Mouse (Mus musculus): ENCODE data around the gene Gm49378. TPM values are rescaled to one million over a fixed set of nuclear protein-coding genes. Genes with fewer than 3 reads are reported as not detected.

Gene Gm49378
- polyA plus RNA-seq, 1 experiment from 2014 or later, result 1.4 TPM

GRCm38 (mm10) chr14:55618486-55619195 is 19.1 kb downstream of the Gm49378 start:
- H3K4me1 ChIP-seq, result peaks cover 12% of the 10 kb centered on the region
- WGBS, result 41% methylated on average over 22 of the region's 22 CpGs
- H3K27ac ChIP-seq, result peak overlapping the region; percentile 45; the same call in 1 of the 2 replicates
- H3K36me3 ChIP-seq, result peaks cover 14% of the 10 kb centered on the region; the same call in 1 of the 2 replicates
- peak; percentile 49; the same call in 1 of the 2 replicates for ATAC-seq (replicated peaks; ENCODE audit: low FRiP score)
- no peaks in the 10 kb centered on the region for H3K27me3 ChIP-seq
- peak overlapping the region; percentile 24; the same call in 1 of the 2 replicates for H3K9ac ChIP-seq
- H3K4me2 ChIP-seq, result peak overlapping the region; percentile 61
- H3K4me3 ChIP-seq (replicated peaks), result peak overlapping the region; percentile 43
- no peaks in the 10 kb centered on the region for H3K9me3 ChIP-seq (replicated peaks)

DNA sequence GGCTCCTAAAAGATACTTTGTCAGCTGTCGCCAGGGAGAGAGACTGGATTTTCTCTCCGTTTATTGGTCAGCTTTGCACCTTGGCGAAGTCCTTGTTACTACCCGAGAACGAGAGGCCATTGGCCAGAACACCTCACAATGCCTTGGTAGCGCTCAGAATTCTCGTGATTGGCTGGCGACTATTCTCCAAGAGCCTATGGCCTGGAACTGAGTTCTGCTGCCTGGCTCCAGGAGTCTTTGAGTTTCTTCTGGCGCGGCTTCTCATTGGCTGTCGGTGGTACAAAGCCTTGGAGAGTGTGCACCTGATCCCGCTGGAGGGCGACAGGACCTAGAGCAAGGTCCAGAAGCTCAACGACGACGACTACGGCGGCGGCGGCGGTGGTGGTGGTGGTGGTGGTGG is 19.9 kb downstream of the Gm49378 start, which contains the start of gene Rec8:
TSS of gene Rec8 (plus strand) at position 216 of the 400 bp plus-strand sequence.
- ATAC-seq (replicated peaks; ENCODE audit: low FRiP score), result peak; percentile 88
- 22% methylated on average over 21 of the region's 21 CpGs for WGBS
- H3K4me2 ChIP-seq, result peak within 1 kb of the TSS; percentile 61
- no peaks in the 10 kb centered on the region for H3K9me3 ChIP-seq (replicated peaks)
- H3K36me3 ChIP-seq, result peaks cover 6% of the 10 kb centered on the region; the same call in 1 of the 2 replicates
- H3K4me3 ChIP-seq (replicated peaks), result peak within 1 kb of the TSS; percentile 43
- H3K27me3 ChIP-seq, result no peaks in the 10 kb centered on the region
- H3K9ac ChIP-seq, result peak within 1 kb of the TSS; percentile 24; the same call in 1 of the 2 replicates
- H3K27ac ChIP-seq, result peak within 1 kb of the TSS; percentile 45; the same call in 1 of the 2 replicates
- H3K4me1 ChIP-seq, result peaks cover 12% of the 10 kb centered on the region

DNA sequence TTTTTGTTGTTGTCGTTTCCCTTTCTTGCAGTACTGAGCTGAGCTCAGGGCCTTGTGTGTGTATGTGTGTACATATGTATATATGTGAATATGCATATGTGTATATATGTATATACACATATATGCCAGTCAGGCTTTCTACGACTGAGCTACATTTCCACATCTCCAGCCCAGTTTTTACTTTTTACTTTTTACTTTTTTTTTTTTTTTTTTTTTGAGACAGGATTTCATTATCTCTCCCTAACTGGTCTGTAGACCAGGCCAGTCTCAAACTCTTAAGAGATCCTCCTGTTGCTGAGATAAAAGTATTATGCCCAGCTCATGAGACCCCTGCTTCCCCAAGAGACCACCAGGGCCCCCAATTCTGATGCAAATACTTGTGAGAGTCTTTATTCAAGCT is 20.9 kb downstream of the Gm49378 start:
- Histone ChIP-seq H3K4me3 (replicated peaks) (no peak overlapping the region), H3K4me1 (peaks cover 12% of the 10 kb centered on the region), H3K27ac (0 out of 2 replicates have a peak overlapping the region, but pooled peaks have one; percentile 41), H3K9me3 (replicated peaks) (no peaks in the 10 kb centered on the region), H3K9ac (no peak overlapping the region), H3K36me3 (no peaks in the 10 kb centered on the region), H3K4me2 (no peak overlapping the region), H3K27me3 (no peaks in the 10 kb centered on the region)
- 75% methylated on average over 2 of the region's 2 CpGs for WGBS
- no peak for ATAC-seq (replicated peaks; ENCODE audit: low FRiP score)

GRCm38 (mm10) chr14:55615876-55616275 is 21.8 kb downstream of the Gm49378 start:
- no peaks in the 10 kb centered on the region for H3K9me3 ChIP-seq (replicated peaks)
- no peak overlapping the region for H3K4me2 ChIP-seq
- H3K9ac ChIP-seq, result no peak overlapping the region
- 44% methylated on average over 2 of the region's 2 CpGs for WGBS
- H3K4me1 ChIP-seq, result peaks cover 12% of the 10 kb centered on the region
- H3K4me3 ChIP-seq (replicated peaks), result no peak overlapping the region
- ATAC-seq (replicated peaks; ENCODE audit: low FRiP score), result no peak
- H3K36me3 ChIP-seq, result 0 out of 2 replicates have a peak, but pooled peaks cover under 1% of the 10 kb centered on the region
- H3K27me3 ChIP-seq, result no peaks in the 10 kb centered on the region
- H3K27ac ChIP-seq, result no peak overlapping the region

- no peak for ATAC-seq (replicated peaks; ENCODE audit: low FRiP score)
- H3K4me3 ChIP-seq (replicated peaks), result no peak overlapping the region
- no peak overlapping the region for H3K4me2 ChIP-seq
- H3K9ac ChIP-seq, result no peak overlapping the region
- H3K27me3 ChIP-seq, result no peaks in the 10 kb centered on the region
- H3K4me1 ChIP-seq, result peaks cover 12% of the 10 kb centered on the region
- H3K36me3 ChIP-seq, result peaks cover 9% of the 10 kb centered on the region
- 83% methylated on average over 7 of the region's 7 CpGs for WGBS
- H3K27ac ChIP-seq, result no peak overlapping the region
- H3K9me3 ChIP-seq (replicated peaks), result no peaks in the 10 kb centered on the region
Observed at GRCm38 (mm10) chr14:55614565-55615178, 23.0 kb downstream of the Gm49378 start.

DNA sequence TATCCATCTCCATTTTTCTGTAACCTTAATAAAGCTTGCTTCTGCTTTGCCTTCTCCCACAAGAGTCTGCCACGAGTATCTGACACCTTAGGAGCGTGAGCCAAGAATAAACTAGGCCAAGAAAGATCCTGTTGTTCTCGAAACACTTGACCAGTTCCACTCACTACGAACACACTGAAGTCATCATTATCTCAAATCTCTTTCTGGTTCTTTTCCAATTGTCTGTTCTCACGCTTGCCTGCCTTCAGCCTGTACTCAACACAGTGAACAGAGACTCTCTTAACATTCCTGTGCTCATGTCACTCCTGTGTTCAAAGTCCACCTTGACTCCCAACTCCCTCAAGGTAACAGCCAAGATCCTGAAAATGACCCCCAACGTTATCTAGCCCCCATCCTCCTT is 24.3 kb downstream of the Gm49378 start:
- Histone ChIP-seq H3K4me1 (peaks cover 6% of the 10 kb centered on the region; the same call in 1 of the 2 replicates), H3K36me3 (peaks cover 22% of the 10 kb centered on the region), H3K4me3 (replicated peaks) (no peak overlapping the region), H3K9me3 (replicated peaks) (no peaks in the 10 kb centered on the region), H3K27me3 (no peaks in the 10 kb centered on the region), H3K27ac (no peak overlapping the region), H3K9ac (no peak overlapping the region), H3K4me2 (no peak overlapping the region)
- ATAC-seq (replicated peaks; ENCODE audit: low FRiP score), result no peak
- WGBS, result 59% methylated on average over 6 of the region's 6 CpGs

DNA sequence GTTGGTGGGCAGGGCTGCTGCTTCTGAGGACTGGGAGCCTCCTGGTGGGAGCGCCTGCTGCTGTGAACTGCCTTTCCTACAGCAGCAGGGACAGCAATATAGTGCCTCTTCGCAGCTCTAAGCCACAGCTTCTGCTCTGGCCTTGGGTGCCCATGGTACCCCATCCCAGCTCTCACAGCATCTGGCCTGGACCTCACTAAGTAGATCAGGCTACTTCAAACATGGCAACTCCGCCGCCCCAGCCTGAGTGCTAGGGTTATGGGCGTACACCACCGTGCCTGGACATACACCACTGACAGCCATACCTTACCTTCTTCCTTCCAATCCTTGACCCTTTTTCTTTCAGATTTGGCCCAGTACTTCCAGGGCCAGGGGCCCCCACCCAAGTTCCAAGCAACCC is 29.4 kb downstream of the Gm49378 start:
- no peaks in the 10 kb centered on the region for H3K27me3 ChIP-seq
- no peaks in the 10 kb centered on the region for H3K9me3 ChIP-seq (replicated peaks)
- no peak overlapping the region for H3K4me2 ChIP-seq
- H3K9ac ChIP-seq, result no peak overlapping the region
- H3K27ac ChIP-seq, result no peak overlapping the region
- H3K4me1 ChIP-seq, result peaks cover 16% of the 10 kb centered on the region
- H3K4me3 ChIP-seq (replicated peaks), result no peak overlapping the region
- H3K36me3 ChIP-seq, result peaks cover 54% of the 10 kb centered on the region
- ATAC-seq (replicated peaks; ENCODE audit: low FRiP score), result no peak
- 96% methylated on average over 6 of the region's 6 CpGs for WGBS

- no peaks in the 10 kb centered on the region for H3K27me3 ChIP-seq
- H3K9me3 ChIP-seq (replicated peaks), result no peaks in the 10 kb centered on the region
- H3K4me1 ChIP-seq, result peaks cover 21% of the 10 kb centered on the region
- H3K4me3 ChIP-seq (replicated peaks), result no peak overlapping the region
- H3K9ac ChIP-seq, result no peak overlapping the region
- WGBS, result 91% methylated on average over 16 of the region's 16 CpGs
- H3K27ac ChIP-seq, result no peak overlapping the region
- peaks cover 78% of the 10 kb centered on the region for H3K36me3 ChIP-seq
- no peak overlapping the region for H3K4me2 ChIP-seq
- no peak for ATAC-seq (replicated peaks; ENCODE audit: low FRiP score)
Observed at GRCm38 (mm10) chr14:55605743-55606459, 31.8 kb downstream of the Gm49378 start.

GRCm38 (mm10) chr14:55604823-55605222 is 32.9 kb downstream of the Gm49378 start:
- Histone ChIP-seq H3K9me3 (replicated peaks) (no peaks in the 10 kb centered on the region), H3K4me2 (peak overlapping the region; percentile 69), H3K36me3 (peaks cover 81% of the 10 kb centered on the region), H3K4me3 (replicated peaks) (peak overlapping the region; percentile 49), H3K4me1 (peaks cover 21% of the 10 kb centered on the region), H3K27ac (peak overlapping the region; percentile 92; the same call in 1 of the 2 replicates), H3K9ac (no peak overlapping the region), H3K27me3 (no peaks in the 10 kb centered on the region)
- ATAC-seq (replicated peaks; ENCODE audit: low FRiP score), result no peak
- 86% methylated on average over 11 of the region's 11 CpGs for WGBS

DNA sequence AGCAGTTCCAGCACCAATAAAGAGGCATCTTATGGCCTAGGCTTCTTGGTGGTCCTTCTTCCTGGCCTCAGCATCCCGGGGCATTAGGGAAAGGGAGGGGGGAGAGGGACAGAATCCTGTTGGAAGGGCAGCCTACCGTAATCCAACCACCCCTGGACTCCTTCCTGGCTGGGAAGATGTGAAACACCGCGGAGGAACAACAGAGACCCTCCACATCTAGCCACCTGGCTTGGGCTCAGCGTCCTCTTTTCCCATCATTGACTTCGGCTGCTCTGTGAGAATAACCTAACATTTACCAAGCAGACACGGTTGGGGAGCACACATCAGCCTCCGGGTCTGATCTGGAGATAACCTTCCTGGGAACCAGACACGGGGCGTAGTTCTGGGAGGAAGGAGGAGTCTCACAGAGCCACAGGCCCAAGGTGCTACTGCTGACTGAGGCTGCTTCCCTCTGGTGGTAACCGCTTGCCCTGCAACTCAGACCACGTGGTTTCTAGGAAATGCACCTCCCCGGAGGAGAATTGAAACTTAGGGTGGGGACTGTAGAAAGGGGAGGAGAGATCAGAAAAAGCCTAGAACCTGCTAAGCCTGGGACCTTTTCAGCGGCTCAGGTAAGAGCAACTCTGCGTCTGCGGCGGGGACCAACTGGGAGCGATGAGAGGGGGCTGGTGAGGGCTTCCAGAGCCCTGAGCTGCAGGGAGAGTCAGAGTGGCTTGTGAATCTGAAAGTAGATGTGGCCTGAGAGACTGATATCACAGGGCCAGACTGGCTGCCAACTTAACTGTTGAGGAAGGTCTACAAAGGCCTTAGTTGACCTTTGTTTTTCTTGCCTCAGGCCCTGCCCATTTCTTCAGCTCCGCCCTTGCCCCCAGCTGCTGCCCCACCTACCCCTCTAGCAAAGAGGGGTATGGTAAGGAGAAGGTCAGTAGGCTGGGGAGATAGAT is 33.8 kb downstream of the Gm49378 start:
- H3K27ac ChIP-seq, result peak overlapping the region; percentile 92
- 16% methylated on average over 19 of the region's 19 CpGs for WGBS
- peaks cover 21% of the 10 kb centered on the region for H3K4me1 ChIP-seq
- ATAC-seq (replicated peaks; ENCODE audit: low FRiP score), result peak; percentile 93
- H3K27me3 ChIP-seq, result no peaks in the 10 kb centered on the region
- H3K36me3 ChIP-seq, result peaks cover 81% of the 10 kb centered on the region
- H3K9ac ChIP-seq, result peak overlapping the region; percentile 41
- no peaks in the 10 kb centered on the region for H3K9me3 ChIP-seq (replicated peaks)
- peak overlapping the region; percentile 49 for H3K4me3 ChIP-seq (replicated peaks)
- H3K4me2 ChIP-seq, result peak overlapping the region; percentile 69

DNA sequence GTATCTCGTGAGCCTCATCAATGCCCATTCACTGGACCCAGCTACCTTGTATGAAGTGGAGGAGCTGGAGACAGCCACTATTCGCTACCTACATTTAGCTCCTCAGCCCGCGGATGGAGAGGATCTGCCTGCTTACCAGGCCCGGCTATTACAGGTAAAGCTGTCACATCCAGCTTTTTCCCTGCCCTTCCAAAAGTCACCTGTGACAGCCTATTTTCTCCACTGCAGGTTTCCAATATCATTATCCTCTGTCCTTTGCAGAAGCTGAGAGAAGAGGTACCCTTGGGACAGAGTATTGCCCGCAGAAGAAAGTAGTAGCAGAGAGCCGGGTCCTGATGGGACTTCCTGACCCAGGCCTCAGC is 34.4 kb downstream of the Gm49378 start, which contains the start of gene Irf9:
TSS of gene Irf9 (plus strand) at position 301 of the 362 bp plus-strand sequence.
- Histone ChIP-seq H3K27ac (peak within 1 kb of the TSS; percentile 92), H3K9ac (peak within 1 kb of the TSS; percentile 41), H3K36me3 (peaks cover 81% of the 10 kb centered on the region), H3K27me3 (no peaks in the 10 kb centered on the region), H3K4me3 (replicated peaks) (peak within 1 kb of the TSS; percentile 49), H3K9me3 (replicated peaks) (no peaks in the 10 kb centered on the region), H3K4me1 (peaks cover 21% of the 10 kb centered on the region), H3K4me2 (peak within 1 kb of the TSS; percentile 69)
- ATAC-seq (replicated peaks; ENCODE audit: low FRiP score), result peak; percentile 4; the same call in 1 of the 2 replicates
- 72% methylated on average over 7 of the region's 7 CpGs for WGBS

Data from kidney, embryonic 15.5 days (tissue).